Mouse (Mus musculus): ENCODE results near the gene Aen.

The Aen gene

GRCm38 (mm10) chr7:78938957-78939602 lies 43.4 kb downstream of the Aen start:
- DNase-seq (ENCODE audit: extremely low spot score, low spot score): no peak

GRCm38 (mm10) chr7:78940971-78941370 lies 45.3 kb downstream of the Aen start:
- no peak for DNase-seq (ENCODE audit: extremely low spot score, low spot score)

GRCm38 (mm10) chr7:78942544-78942943 lies 46.9 kb downstream of the Aen start:
- no peak for DNase-seq (ENCODE audit: extremely low spot score, low spot score)

GRCm38 (mm10) chr7:78953886-78954572 lies 58.4 kb downstream of the Aen start:
- no peak for DNase-seq (ENCODE audit: extremely low spot score, low spot score)

- no peak for DNase-seq (ENCODE audit: extremely low spot score, low spot score)
These were observed 59.0 kb downstream of the Aen start for GRCm38 (mm10) chr7:78954619-78955018.

- no peak for DNase-seq (ENCODE audit: extremely low spot score, low spot score)
These were observed 59.4 kb downstream of the Aen start for GRCm38 (mm10) chr7:78955086-78955485.

GRCm38 (mm10) chr7:78958499-78959073 lies 62.9 kb downstream of the Aen start:
- no peak for DNase-seq (ENCODE audit: extremely low spot score, low spot score)

Data from neural tube, embryonic 10.5 days (tissue).